Mouse (Mus musculus): ENCODE results near the gene Atp6v1g3. TPM values are rescaled to one million over a fixed set of nuclear protein-coding genes. Genes with fewer than 3 reads are reported as not detected.

The Atp6v1g3 gene
- polyA plus RNA-seq, 1 experiment from 2014 or later: not detected

DNA sequence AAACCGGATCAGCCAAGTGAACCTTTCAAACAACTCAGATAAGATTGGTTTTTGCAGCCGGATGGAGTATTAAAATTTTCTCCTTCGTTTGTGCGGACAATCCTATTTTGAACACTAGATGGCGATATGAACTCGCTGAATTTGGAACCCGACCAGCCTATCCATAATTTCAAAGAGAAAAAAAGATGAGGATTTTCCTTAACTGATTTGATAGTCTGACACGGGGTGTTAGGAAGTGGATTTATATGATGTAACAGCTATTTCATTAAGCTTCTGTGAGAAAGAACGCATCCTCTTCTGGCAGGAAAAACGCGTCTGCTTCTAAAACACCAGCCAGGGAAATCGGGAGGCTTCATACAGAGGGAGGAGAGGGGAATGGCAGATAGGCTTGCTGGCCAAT is 54.8 kb downstream of the Atp6v1g3 start:
- Histone ChIP-seq H3K4me3 (no peak overlapping the region), H3K4me1 (no peaks in the 10 kb centered on the region), H3K27ac (no peak overlapping the region), H3K4me2 (no peak overlapping the region), H3K9me3 (replicated peaks) (no peaks in the 10 kb centered on the region), H3K36me3 (no peaks in the 10 kb centered on the region), H3K9ac (no peak overlapping the region), H3K27me3 (replicated peaks) (no peaks in the 10 kb centered on the region)
- ATAC-seq: no peak
- 17% methylated on average over 12 of the region's 12 CpGs for WGBS (ENCODE audit: insufficient replicate concordance)

DNA sequence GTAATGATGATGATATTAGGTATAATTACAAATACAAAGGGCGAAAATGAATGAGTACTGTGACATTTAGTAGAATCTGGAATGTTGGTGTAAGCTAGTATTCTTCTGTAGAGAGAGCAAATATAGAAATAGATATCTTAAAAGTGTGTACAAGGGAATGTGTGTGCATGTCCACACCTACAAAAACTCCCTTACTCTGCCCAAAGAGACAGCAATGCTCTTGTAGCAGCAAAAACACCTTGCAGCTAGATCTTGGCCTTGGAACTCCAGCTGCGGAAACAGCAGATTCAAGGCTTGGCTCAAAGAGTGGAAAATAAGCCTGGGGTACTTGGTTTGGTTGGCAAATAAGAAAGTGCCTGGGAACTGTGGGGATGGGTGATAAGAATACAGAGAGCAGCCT is 57.0 kb downstream of the Atp6v1g3 start:
- Histone ChIP-seq H3K4me3 (no peak overlapping the region), H3K27me3 (replicated peaks) (no peaks in the 10 kb centered on the region), H3K4me1 (no peaks in the 10 kb centered on the region), H3K36me3 (no peaks in the 10 kb centered on the region), H3K27ac (no peak overlapping the region), H3K9me3 (replicated peaks) (no peaks in the 10 kb centered on the region), H3K9ac (no peak overlapping the region), H3K4me2 (no peak overlapping the region)
- WGBS (ENCODE audit: insufficient replicate concordance): 76% methylated on average over 2 of the region's 2 CpGs
- no peak for ATAC-seq

DNA sequence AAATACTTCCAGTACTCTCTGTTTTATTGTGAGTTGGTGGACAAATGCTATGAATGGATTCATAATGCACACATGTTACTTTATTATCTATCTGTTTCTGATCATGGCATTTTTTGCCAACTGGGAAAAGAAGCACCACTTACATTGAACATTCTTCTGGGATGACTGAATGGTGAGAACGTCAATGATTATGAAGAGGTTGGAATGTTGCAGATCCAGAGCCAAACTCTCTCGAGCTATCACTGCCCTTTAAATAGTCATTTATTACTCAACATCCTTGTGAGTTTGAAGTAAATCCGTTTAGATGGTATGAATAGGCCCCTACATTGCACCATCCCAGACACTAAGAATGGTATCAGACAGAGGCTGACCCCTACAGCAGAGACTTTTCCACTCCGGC is 58.1 kb downstream of the Atp6v1g3 start:
- H3K4me3 ChIP-seq: no peak overlapping the region
- H3K4me2 ChIP-seq: no peak overlapping the region
- ATAC-seq: no peak
- no peaks in the 10 kb centered on the region for H3K36me3 ChIP-seq
- no peaks in the 10 kb centered on the region for H3K4me1 ChIP-seq
- no peak overlapping the region for H3K9ac ChIP-seq
- H3K27ac ChIP-seq: no peak overlapping the region
- 61% methylated on average over 4 of the region's 4 CpGs for WGBS (ENCODE audit: insufficient replicate concordance)
- H3K27me3 ChIP-seq (replicated peaks): no peaks in the 10 kb centered on the region
- H3K9me3 ChIP-seq (replicated peaks): no peaks in the 10 kb centered on the region

DNA sequence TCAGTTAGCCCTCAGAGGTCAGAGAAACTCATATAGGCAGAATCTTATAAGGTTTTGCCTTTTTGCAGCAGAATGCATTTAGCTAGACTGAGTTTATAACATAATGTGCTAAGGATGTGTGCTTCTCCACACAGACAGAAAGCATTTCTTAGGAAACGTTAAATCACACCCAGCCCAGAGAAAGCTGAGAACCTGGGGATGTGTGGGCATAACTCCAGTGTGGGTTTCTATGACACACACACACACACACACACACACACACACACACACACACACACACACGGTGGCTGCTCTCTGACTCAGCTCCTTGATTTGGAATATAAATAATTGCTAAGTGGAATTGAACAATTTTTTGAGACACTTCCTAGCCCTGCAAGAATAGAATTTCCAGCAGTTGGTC is 61.2 kb downstream of the Atp6v1g3 start:
- Histone ChIP-seq H3K27me3 (replicated peaks) (no peaks in the 10 kb centered on the region), H3K4me1 (no peaks in the 10 kb centered on the region), H3K36me3 (no peaks in the 10 kb centered on the region), H3K4me2 (no peak overlapping the region), H3K27ac (no peak overlapping the region), H3K9ac (no peak overlapping the region), H3K9me3 (replicated peaks) (no peaks in the 10 kb centered on the region), H3K4me3 (no peak overlapping the region)
- WGBS (ENCODE audit: insufficient replicate concordance): 68% methylated on average over 2 of the region's 2 CpGs
- ATAC-seq: no peak

DNA sequence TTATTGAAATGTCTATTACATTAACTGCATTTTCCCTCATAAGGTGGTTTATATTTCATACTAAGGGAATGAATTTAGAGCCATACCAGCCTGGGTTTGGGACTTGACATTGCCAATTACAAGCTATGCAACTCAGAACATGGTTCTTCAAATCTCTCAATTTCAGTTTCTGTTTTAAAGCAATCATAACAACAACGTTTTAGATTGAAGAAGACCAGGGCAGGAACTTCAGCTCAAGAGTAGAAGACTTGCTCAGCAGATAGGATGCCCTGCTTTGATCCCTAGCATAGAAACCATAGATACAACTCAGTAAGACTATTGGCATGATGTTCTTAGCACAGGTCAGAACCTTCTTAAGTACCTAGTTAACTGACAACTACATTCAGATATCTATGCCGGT is 63.9 kb downstream of the Atp6v1g3 start:
- no peak overlapping the region for H3K4me3 ChIP-seq
- no peaks in the 10 kb centered on the region for H3K4me1 ChIP-seq
- H3K27me3 ChIP-seq (replicated peaks): no peaks in the 10 kb centered on the region
- no peak overlapping the region for H3K9ac ChIP-seq
- H3K4me2 ChIP-seq: no peak overlapping the region
- H3K27ac ChIP-seq: no peak overlapping the region
- no peaks in the 10 kb centered on the region for H3K36me3 ChIP-seq
- H3K9me3 ChIP-seq (replicated peaks): no peaks in the 10 kb centered on the region
- no peak for ATAC-seq
- 73% methylated on average over 2 of the region's 2 CpGs for WGBS (ENCODE audit: insufficient replicate concordance)

Other genes starting within 250 kb of the Atp6v1g3 start
- 5.8 and 6.0 TPM in 2 replicates for gene Ptprc, start 98.0 kb upstream of the Atp6v1g3 start, polyA plus RNA-seq (2016; fragmentation: Nextera tagmentation; extraction: Ambion mirVana)

Measured in liver, embryonic 12.5 days (tissue).